Mouse (Mus musculus) liver, embryonic 13.5 days (tissue): ENCODE data around the gene Anp32e. TPM values are rescaled to one million over a fixed set of nuclear protein-coding genes. Genes with fewer than 3 reads are reported as not detected.
A peak's percentile ranks its signal among the peaks of the same experiment; 100 is the strongest.
"Not testable (repeated sequence)": the region's sequence is repeated elsewhere in the genome, so short reads cannot be mapped to it uniquely, and the experiment has no call there.

ENCODE experiments used
- ATAC-seq: fragments of 200-750 bp; cut with Nextera tagmentation; 2 replicates; pipeline ENCODE4 v1.8.0; 2017; ENCODE audit warnings: low read depth, mild to moderate bottlenecking, moderate number of reproducible peaks, moderate library complexity
- DNase-seq: peaks from one replicate; pipeline ENCODE4 v3.0.0; 2022
- H3K27ac ChIP-seq: fragments of 300-500 bp; sonication (generic); 2 replicates; pipeline ENCODE4 v1.5.1; 2015; ENCODE audit warnings: moderate library complexity, mild to moderate bottlenecking, inconsistent platforms
- H3K27me3 ChIP-seq: fragments of 300-500 bp; sonication (generic); 2 replicates; pipeline ENCODE4 v1.6.1; 2015; ENCODE audit warnings: mild to moderate bottlenecking, inconsistent platforms
- H3K36me3 ChIP-seq: fragments of 300-500 bp; sonication (generic); 2 replicates; pipeline ENCODE4 v1.6.1; 2015; ENCODE audit warnings: mild to moderate bottlenecking, inconsistent platforms
- H3K4me1 ChIP-seq: fragments of 300-500 bp; sonication (generic); replicated peaks from 2 replicates; pipeline ENCODE4 v1.6.1; 2015; ENCODE audit warnings: inconsistent platforms
- H3K4me2 ChIP-seq: fragments of 300-500 bp; sonication (generic); 2 replicates; pipeline ENCODE4 v1.6.1; 2015; ENCODE audit warnings: inconsistent platforms, mild to moderate bottlenecking, moderate library complexity
- H3K4me3 ChIP-seq: fragments of 300-500 bp; sonication (generic); replicated peaks from 2 replicates; pipeline ENCODE4 v1.5.1; 2015; ENCODE audit warnings: mild to moderate bottlenecking, inconsistent platforms
- H3K9ac ChIP-seq: fragments of 300-500 bp; sonication (generic); 2 replicates; pipeline ENCODE4 v1.6.1; 2015; ENCODE audit warnings: mild to moderate bottlenecking, inconsistent platforms
- H3K9me3 ChIP-seq: fragments of 300-500 bp; sonication (generic); replicated peaks from 2 replicates; pipeline ENCODE4 v1.6.1; 2016; ENCODE audit warnings: inconsistent platforms
- WGBS: fragments of 180-500 bp; shearing (Covaris S2); methylation state at CpG from one replicate; pipeline ENCODE4 v1.1.7; 2015; ENCODE audit not compliant: insufficient replicate concordance; 5-methylcytosine and 5-hydroxymethylcytosine counted together
- polyA plus RNA-seq: library from polyadenylated mRNA; unstranded; fragments of >200 nt; fragmentation: Nextera tagmentation; extraction: Ambion mirVana; gene quantifications from 2 replicates; pipeline ENCODE4 v1.2.1, GENCODE M21; 2015

The Anp32e gene
- polyA plus RNA-seq, 1 experiment from 2014 or later: 163 TPM

GRCm38 (mm10) chr3:95893606-95894316, 35.3 kb upstream of the Anp32e start, which contains the start of gene Aph1a:
Gene Aph1a, plus strand, starts transcription at chr3:95893969.
- 1% methylated on average over 26 of the region's 43 CpGs for WGBS
- not testable (repeated sequence) for H3K9me3 ChIP-seq, H3K27me3 ChIP-seq, H3K36me3 ChIP-seq
- peak within 1 kb of the TSS; percentile 75 for H3K4me2 ChIP-seq
- H3K4me3 ChIP-seq: peak within 1 kb of the TSS; percentile 72
- ATAC-seq (peak; percentile 98), DNase-seq (peak; percentile 96)
- H3K9ac ChIP-seq: peak within 1 kb of the TSS; percentile 82
- H3K27ac ChIP-seq: peak within 1 kb of the TSS; percentile 73
- peaks cover 43% of the 10 kb centered on the region for H3K4me1 ChIP-seq

DNA sequence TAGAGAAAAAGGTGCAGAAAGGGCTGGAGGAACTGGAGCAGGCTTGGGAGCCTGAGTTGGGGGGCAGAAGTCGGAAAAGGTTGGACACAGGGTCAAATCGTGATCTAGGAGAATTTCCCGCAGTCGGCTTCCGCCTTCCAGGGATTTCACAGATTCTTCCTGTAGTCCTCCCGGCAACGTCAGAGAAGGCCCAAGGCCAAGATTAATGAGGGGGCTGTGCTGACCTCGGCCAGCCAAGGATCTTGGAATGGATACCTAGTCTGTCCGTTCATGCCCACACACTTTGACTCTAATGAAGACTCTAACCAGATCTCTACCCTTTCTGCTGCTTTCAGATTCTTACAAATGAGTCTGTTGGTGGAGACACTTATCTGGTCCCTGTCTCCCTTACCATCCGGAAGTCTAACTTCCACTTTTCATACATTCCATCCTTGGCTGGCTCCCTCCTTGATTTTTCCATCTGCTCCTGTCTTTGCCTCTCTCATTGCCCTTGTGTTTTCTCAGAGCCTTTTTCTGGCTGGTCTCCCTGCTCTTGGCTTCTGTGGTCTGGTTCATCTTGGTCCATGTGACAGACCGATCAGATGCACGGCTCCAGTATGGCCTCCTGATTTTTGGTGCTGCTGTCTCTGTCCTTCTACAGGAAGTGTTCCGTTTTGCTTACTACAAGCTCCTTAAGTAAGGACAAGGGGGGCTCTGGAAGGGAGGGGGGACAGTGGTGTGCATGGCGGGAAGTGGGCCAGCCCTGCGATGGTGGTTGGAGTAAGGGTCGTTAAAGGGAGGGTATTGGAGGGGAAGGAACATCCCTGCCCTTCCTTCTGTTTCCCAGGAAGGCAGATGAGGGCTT, 34.5 kb upstream of the Anp32e start:
- Histone ChIP-seq H3K4me1 (peaks cover 46% of the 10 kb centered on the region), H3K9ac (peak overlapping the region; percentile 82), H3K4me2 (peak overlapping the region; percentile 75), H3K27me3 (no peaks in the 10 kb centered on the region), H3K9me3 (no peaks in the 10 kb centered on the region), H3K27ac (peak overlapping the region; percentile 73), H3K36me3 (0 out of 2 replicates have a peak, but pooled peaks cover 8% of the 10 kb centered on the region), H3K4me3 (peak overlapping the region; percentile 72)
- DNase-seq: no peak
- ATAC-seq: no peak
- WGBS: 4% methylated on average over 16 of the region's 16 CpGs

DNA sequence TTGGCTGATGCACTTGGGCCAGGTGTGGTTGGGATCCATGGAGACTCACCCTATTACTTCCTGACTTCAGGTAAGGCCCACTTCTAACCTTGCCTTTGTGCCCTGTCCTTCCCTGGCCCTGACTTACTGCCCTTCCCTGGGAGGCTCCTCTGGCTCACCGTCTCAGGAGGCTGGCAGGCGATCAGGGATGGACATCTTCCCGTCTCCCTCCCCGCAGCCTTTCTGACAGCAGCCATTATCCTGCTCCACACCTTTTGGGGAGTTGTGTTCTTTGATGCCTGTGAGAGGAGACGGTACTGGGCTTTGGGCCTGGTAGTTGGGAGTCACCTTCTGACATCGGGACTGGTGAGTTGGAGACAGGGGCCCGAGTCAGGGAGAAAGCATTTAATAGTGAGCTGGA, 33.5 kb upstream of the Anp32e start:
- H3K27ac ChIP-seq, H3K4me3 ChIP-seq, H3K4me2 ChIP-seq, H3K36me3 ChIP-seq, DNase-seq, H3K9me3 ChIP-seq, ATAC-seq, H3K27me3 ChIP-seq: not testable (repeated sequence)
- WGBS: 90% methylated on average over 7 of the region's 7 CpGs
- H3K9ac ChIP-seq: peak overlapping the region; percentile 41; the same call in 1 of the 2 replicates
- peaks cover 43% of the 10 kb centered on the region for H3K4me1 ChIP-seq

- no peak for ATAC-seq
- WGBS: 67% methylated on average over 13 of the region's 13 CpGs
- H3K36me3 ChIP-seq: 0 out of 2 replicates have a peak, but pooled peaks cover 8% of the 10 kb centered on the region
- no peak overlapping the region for H3K4me2 ChIP-seq
- H3K9ac ChIP-seq: peak overlapping the region; percentile 19; the same call in 1 of the 2 replicates
- peaks cover 30% of the 10 kb centered on the region for H3K4me1 ChIP-seq
- 0 out of 2 replicates have a peak overlapping the region, but pooled peaks have one; percentile 4 for H3K27ac ChIP-seq
- H3K27me3 ChIP-seq: peaks cover 45% of the 10 kb centered on the region
- H3K9me3 ChIP-seq: no peaks in the 10 kb centered on the region
- no peak overlapping the region for H3K4me3 ChIP-seq
- DNase-seq: no peak
Observed at GRCm38 (mm10) chr3:95899800-95900524, 29.1 kb upstream of the Anp32e start.

- Histone ChIP-seq H3K4me3 (no peak overlapping the region), H3K27ac (no peak overlapping the region), H3K9ac (no peak overlapping the region), H3K9me3 (no peaks in the 10 kb centered on the region), H3K4me1 (peaks cover 36% of the 10 kb centered on the region), H3K27me3 (peaks cover 63% of the 10 kb centered on the region), H3K4me2 (no peak overlapping the region), H3K36me3 (0 out of 2 replicates have a peak, but pooled peaks cover 2% of the 10 kb centered on the region)
- ATAC-seq (no peak), DNase-seq (no peak)
- 62% methylated on average over 9 of the region's 9 CpGs for WGBS
Observed at GRCm38 (mm10) chr3:95901616-95902372, 27.3 kb upstream of the Anp32e start.

DNA sequence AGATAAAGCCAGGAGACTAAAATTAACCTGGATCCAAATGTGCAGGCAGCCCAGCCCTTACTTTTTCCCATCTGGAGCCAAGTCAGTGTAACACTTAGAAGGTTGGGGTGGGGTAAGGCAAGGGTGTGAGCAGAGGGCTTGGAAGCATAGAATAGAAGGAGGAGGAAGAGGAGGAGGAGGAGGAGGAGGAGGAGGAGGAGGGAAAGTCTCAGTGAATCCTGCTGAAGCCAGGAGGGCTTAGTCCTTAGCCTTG, 26.7 kb upstream of the Anp32e start:
- peaks cover 68% of the 10 kb centered on the region for H3K27me3 ChIP-seq
- ATAC-seq (no peak), DNase-seq (no peak)
- no peak overlapping the region for H3K9ac ChIP-seq
- H3K9me3 ChIP-seq: no peaks in the 10 kb centered on the region
- H3K4me2 ChIP-seq: no peak overlapping the region
- 0 out of 2 replicates have a peak, but pooled peaks cover 2% of the 10 kb centered on the region for H3K36me3 ChIP-seq
- peaks cover 41% of the 10 kb centered on the region for H3K4me1 ChIP-seq
- peak overlapping the region; percentile 8; the same call in 1 of the 2 replicates for H3K27ac ChIP-seq
- H3K4me3 ChIP-seq: no peak overlapping the region

DNA sequence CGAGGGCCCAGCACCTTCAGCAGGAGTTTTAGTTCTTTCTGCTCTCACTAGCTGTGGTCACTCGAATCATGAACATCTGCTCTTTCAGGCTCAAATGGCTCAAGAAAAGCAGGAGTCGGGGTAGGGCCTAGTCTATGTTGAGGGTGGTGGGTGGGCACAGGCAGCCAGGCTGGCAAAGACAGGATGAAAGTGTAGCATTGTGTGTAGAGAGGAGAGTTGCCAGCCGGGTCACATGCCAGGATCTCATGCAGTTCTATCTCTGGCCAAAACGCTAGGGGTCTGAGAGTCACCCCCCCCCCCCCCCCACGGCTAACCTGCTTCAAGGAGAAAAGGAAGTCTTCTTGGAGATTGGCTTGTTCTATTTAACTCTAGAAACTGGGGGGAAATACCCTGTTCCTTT, 26.4 kb upstream of the Anp32e start:
- H3K27ac ChIP-seq: peak overlapping the region; percentile 70; the same call in 1 of the 2 replicates
- peaks cover 72% of the 10 kb centered on the region for H3K27me3 ChIP-seq
- 30% methylated on average over 6 of the region's 6 CpGs for WGBS
- ATAC-seq: no peak
- H3K9me3 ChIP-seq: no peaks in the 10 kb centered on the region
- 0 out of 2 replicates have a peak, but pooled peaks cover 2% of the 10 kb centered on the region for H3K36me3 ChIP-seq
- H3K4me1 ChIP-seq: peaks cover 41% of the 10 kb centered on the region
- no peak for DNase-seq
- H3K9ac ChIP-seq: no peak overlapping the region
- H3K4me2 ChIP-seq: no peak overlapping the region
- H3K4me3 ChIP-seq: no peak overlapping the region

DNA sequence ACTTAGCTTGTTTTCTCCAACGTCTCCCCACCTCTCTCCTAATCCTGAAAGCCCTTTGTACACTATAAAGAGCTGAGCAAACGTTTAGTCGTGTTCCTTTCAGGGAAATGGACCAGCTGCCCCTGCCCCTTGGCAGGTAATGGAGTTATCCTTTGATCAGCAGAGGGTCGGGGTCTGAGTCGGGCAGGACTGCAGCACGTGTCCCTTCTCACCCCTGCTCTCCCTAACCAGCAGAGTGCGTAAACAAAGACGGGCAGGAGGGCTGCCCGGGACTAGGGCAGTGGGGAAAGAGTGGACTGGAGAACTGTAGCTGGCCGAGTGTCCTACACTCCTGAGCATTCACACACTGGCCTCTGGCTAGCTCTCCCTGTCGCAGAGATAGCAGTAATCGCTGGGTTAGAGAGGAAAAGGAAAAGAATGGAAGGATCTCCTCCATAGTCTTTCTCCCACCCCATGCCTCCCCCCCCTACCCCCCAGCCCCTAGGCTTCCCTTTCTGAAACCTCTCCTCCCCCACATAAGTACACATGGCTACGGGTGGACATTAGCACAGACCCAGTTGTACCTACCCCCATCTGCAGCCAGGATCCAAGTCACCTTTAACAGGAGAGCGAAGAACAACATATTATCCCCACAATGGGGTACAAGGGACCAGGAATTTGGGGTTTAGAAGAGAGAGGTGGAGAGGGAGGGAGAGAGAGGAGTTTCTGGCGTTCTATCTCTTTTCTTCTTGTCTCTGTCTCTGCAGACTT, 25.1 kb upstream of the Anp32e start:
- no peaks in the 10 kb centered on the region for H3K9me3 ChIP-seq
- DNase-seq (no peak), ATAC-seq (peak; percentile 70)
- peak overlapping the region; percentile 64 for H3K4me2 ChIP-seq
- H3K9ac ChIP-seq: peak overlapping the region; percentile 52; the same call in 1 of the 2 replicates
- peaks cover 40% of the 10 kb centered on the region for H3K4me1 ChIP-seq
- WGBS: 11% methylated on average over 15 of the region's 15 CpGs
- H3K4me3 ChIP-seq: peak overlapping the region; percentile 41
- H3K27ac ChIP-seq: peak overlapping the region; percentile 70
- H3K36me3 ChIP-seq: 0 out of 2 replicates have a peak, but pooled peaks cover under 1% of the 10 kb centered on the region
- peaks cover 83% of the 10 kb centered on the region for H3K27me3 ChIP-seq

DNA sequence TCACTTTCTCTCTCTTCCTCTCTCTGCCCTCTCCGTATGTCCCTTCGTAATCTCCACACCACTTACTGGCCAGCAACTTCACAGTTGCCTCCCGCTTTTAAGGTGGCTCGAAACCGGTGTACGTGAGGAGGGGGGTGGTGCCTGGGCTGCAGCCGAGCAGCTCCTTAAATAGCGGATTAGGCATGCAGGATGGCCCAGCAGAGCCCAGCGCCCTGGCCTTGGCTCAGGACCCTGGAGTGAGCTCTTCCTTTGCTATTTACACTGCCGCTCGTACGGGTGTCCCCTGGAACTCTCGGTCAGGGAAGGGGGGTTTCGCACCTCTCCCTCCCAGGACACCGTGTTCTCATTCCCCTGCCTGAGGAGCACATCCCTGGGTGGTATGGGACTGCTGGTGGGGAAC, 24.5 kb upstream of the Anp32e start, which contains the start of gene Car14:
Gene Car14 (minus strand): TSS at position 124 of the 400 bp plus-strand sequence.
- Histone ChIP-seq H3K27me3 (peaks cover 89% of the 10 kb centered on the region), H3K9ac (peak within 1 kb of the TSS; percentile 52; the same call in 1 of the 2 replicates)
- no peak; the same call in 1 of the 2 replicates for ATAC-seq

More for the DNA sequence above, 24.5 kb upstream of the Anp32e start, which contains the start of gene Car14:
- peak within 1 kb of the TSS; percentile 41 for H3K4me3 ChIP-seq
- peak within 1 kb of the TSS; percentile 64 for H3K4me2 ChIP-seq
- WGBS: 2% methylated on average over 15 of the region's 15 CpGs
- no peak for DNase-seq
- no peaks in the 10 kb centered on the region for H3K36me3 ChIP-seq
- no peaks in the 10 kb centered on the region for H3K9me3 ChIP-seq
- peaks cover 38% of the 10 kb centered on the region for H3K4me1 ChIP-seq
- H3K27ac ChIP-seq: peak within 1 kb of the TSS; percentile 70
